Mouse (Mus musculus): ENCODE results near the gene Cast.

Cast gene

DNA sequence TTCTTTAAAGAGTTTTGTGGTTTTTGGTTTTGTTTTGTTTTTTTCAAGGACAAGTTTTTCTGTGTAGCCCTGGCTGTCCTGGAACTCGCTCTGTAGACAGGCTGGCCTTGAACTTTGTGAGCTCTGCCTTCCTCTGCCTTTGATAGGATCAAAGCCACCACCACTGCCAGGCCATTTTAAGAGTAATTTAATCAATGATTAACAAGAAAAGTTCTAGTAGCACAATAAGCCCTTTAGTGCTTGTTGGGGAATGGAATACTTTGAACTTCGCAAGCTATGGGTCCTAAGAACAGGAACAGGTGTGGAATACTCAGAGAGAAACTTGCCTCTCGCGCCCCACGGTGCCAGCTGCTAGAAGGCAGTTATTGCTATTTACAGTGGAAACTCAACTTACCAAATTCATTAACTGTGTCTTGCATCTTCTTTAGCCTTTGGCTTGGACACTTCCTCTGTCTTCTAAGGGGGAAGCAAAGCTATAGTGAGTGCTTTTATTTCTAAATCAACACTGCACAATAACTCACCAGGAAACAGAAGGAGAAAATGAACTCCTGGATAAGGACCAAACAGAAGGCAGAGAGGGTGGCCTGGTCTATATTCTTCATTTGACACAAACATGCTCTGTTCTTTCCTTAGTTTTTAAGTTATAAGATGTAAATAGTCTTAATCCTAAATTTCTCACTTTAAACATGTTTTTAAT, 113.0 kb downstream of the Cast start:
- DNase-seq (ENCODE audit: low spot score in 2 of 2), result no peak

Measured in frontal cortex, postnatal 25 days (tissue).